ENCODE assay signal across 18 mouse cellular contexts in genomic region chr6:4658861-4659260, GRCm38 (mm10).
"Had no signal": no experiment of that assay in that cellular context is flagged by ENCODE, and none has a peak within 500 bp of the region (broad histone marks: within the 10 kb centered on the region; RNA-seq: fewer than 3 reads in every experiment).

No protein-coding gene starts in this region.

- H3K36me3 ChIP-seq: lung, embryonic 15.5 days; midbrain, embryonic 13.5 days; midbrain, embryonic 15.5 days; neural tube, embryonic 12.5 days; stomach, embryonic 15.5 days had no signal

- H3K27ac ChIP-seq: lung, embryonic 15.5 days; macrophage; midbrain, embryonic 13.5 days; midbrain, embryonic 15.5 days; neural tube, embryonic 12.5 days; stomach, embryonic 15.5 days; stomach, postnatal 0 days had no signal

- ATAC-seq: liver, postnatal 0 days; lung, postnatal 0 days; midbrain, embryonic 13.5 days; midbrain, embryonic 15.5 days had no signal

- H3K9ac ChIP-seq: liver, postnatal 0 days; lung, embryonic 15.5 days; midbrain, embryonic 13.5 days; midbrain, embryonic 15.5 days; neural tube, embryonic 12.5 days; stomach, embryonic 15.5 days had no signal

- H3K4me3 ChIP-seq: lung, embryonic 15.5 days; megakaryocyte, embryonic 14.5 days; midbrain, embryonic 13.5 days; midbrain, embryonic 15.5 days; neural tube, embryonic 12.5 days; stomach, embryonic 15.5 days had no signal

- DNase-seq: liver, postnatal 0 days; lung, adult 2 months; lung, postnatal 14 days; lung, postnatal 36 days; right cerebral cortex, postnatal 14 days; thymus, adult 2 months; thymus, postnatal 25 days; thymus, postnatal 4 days had no signal

- H3K27me3 ChIP-seq: lung, embryonic 15.5 days; midbrain, embryonic 13.5 days; midbrain, embryonic 15.5 days; neural tube, embryonic 12.5 days; stomach, embryonic 15.5 days had no signal

- H3K4me1 ChIP-seq: midbrain, embryonic 13.5 days; midbrain, embryonic 15.5 days; neural tube, embryonic 12.5 days; stomach, embryonic 15.5 days had no signal

- H3K9me3 ChIP-seq: lung, embryonic 15.5 days; megakaryocyte, embryonic 14.5 days; midbrain, embryonic 13.5 days; midbrain, embryonic 15.5 days; neural tube, embryonic 12.5 days; stomach, embryonic 15.5 days had no signal

- H3K4me2 ChIP-seq: lung, embryonic 15.5 days; midbrain, embryonic 11.5 days; midbrain, embryonic 13.5 days; midbrain, embryonic 15.5 days; neural tube, embryonic 12.5 days; stomach, embryonic 15.5 days had no signal
